Mouse (Mus musculus) thymus, adult 2 months (tissue): ENCODE data around the gene Fars2.

Experiments
- CTCF ChIP-seq: fragments of 200-500 bp; IDR thresholded peaks from 2 replicates; pipeline ENCODE4 v1.5.1; 2012; ENCODE audit warnings: mild to moderate bottlenecking, control low read depth, low read length, moderate library complexity, borderline replicate concordance; ENCODE audit not compliant: control insufficient read depth, poor library complexity, insufficient read depth; ENCODE audit errors: extremely low read depth
- POLR2A ChIP-seq: fragments of 200-500 bp; IDR thresholded peaks from 2 replicates; pipeline ENCODE4 v1.6.1; 2012; ENCODE audit warnings: mild to moderate bottlenecking, low read length, control low read depth, moderate library complexity; ENCODE audit not compliant: control insufficient read depth, poor library complexity, insufficient read depth; ENCODE audit errors: extremely low read depth

- no peak for TF ChIP-seq CTCF
- TF ChIP-seq POLR2A: no peak
These were observed 373.4 kb downstream of the Fars2 start for GRCm38 (mm10) chr13:36490612-36491011.
